Mouse (Mus musculus) embryonic facial prominence, embryonic 10.5 days (tissue): ENCODE measurements around the gene Sp140. TPM values are rescaled to one million over a fixed set of nuclear protein-coding genes. Genes with fewer than 3 reads are reported as not detected.
"Not testable (repeated sequence)": the region's sequence is repeated elsewhere in the genome, so short reads cannot be mapped to it uniquely, and the experiment has no call there.

Experiments
- DNase-seq: peaks from one replicate; pipeline ENCODE4 v3.0.0-alpha.2; 2017; ENCODE audit warnings: low spot score
- H3K27ac ChIP-seq: fragments of 300-500 bp; sonication (generic); replicated peaks from 2 replicates; pipeline ENCODE4 v1.5.1; 2016; ENCODE audit warnings: mild to moderate bottlenecking
- H3K27me3 ChIP-seq: fragments of 300-500 bp; sonication (generic); replicated peaks from 2 replicates; pipeline ENCODE4 v1.6.1; 2016; ENCODE audit warnings: low read depth, mild to moderate bottlenecking; ENCODE audit not compliant: poor library complexity, severe bottlenecking
- H3K36me3 ChIP-seq: fragments of 300-500 bp; sonication (generic); replicated peaks from 2 replicates; pipeline ENCODE4 v1.6.1; 2016; ENCODE audit warnings: mild to moderate bottlenecking, moderate library complexity
- H3K4me1 ChIP-seq: fragments of 300-500 bp; sonication (generic); 2 replicates; pipeline ENCODE4 v1.6.1; 2016
- H3K4me3 ChIP-seq: fragments of 300-500 bp; sonication (generic); 2 replicates; pipeline ENCODE4 v1.5.1; 2016; ENCODE audit warnings: mild to moderate bottlenecking, moderate library complexity
- H3K9me3 ChIP-seq: fragments of 300-500 bp; sonication (generic); 2 replicates; pipeline ENCODE4 v1.6.1; 2016; ENCODE audit warnings: mild to moderate bottlenecking
- WGBS: fragments of 180-500 bp; shearing (Covaris S2); methylation state at CpG from one replicate; pipeline ENCODE4 v1.1.7; 2016; 5-methylcytosine and 5-hydroxymethylcytosine counted together
- polyA plus RNA-seq: library from polyadenylated mRNA; unstranded; fragments of >200 nt; fragmentation: Nextera tagmentation; extraction: Ambion mirVana; gene quantifications from 2 replicates; pipeline ENCODE4 v1.2.1, GENCODE M21; 2016

Sp140 gene
- 0.55 and 0.79 TPM in 2 replicates for polyA plus RNA-seq

- not testable (repeated sequence) for H3K9me3 ChIP-seq, H3K4me1 ChIP-seq, H3K27ac ChIP-seq, H3K36me3 ChIP-seq, H3K4me3 ChIP-seq, DNase-seq, H3K27me3 ChIP-seq
- 29% methylated on average over 1 of the region's 5 CpGs for WGBS
Measured at GRCm38 (mm10) chr1:85600078-85600477, at the start of gene Sp140. Sp140 (plus strand) TSS chr1:85600378.

GRCm38 (mm10) chr1:85555261-85555660, 44.9 kb upstream of the Sp140 start:
- not testable (repeated sequence) for H3K4me3 ChIP-seq, DNase-seq, H3K27ac ChIP-seq, H3K4me1 ChIP-seq, H3K9me3 ChIP-seq, H3K27me3 ChIP-seq, H3K36me3 ChIP-seq
- WGBS = 86% methylated on average over 4 of the region's 4 CpGs

GRCm38 (mm10) chr1:85573554-85573953, 26.6 kb upstream of the Sp140 start:
- H3K27ac ChIP-seq, DNase-seq, H3K9me3 ChIP-seq, H3K4me1 ChIP-seq, H3K27me3 ChIP-seq, H3K4me3 ChIP-seq, H3K36me3 ChIP-seq: not testable (repeated sequence)
- WGBS = 73% methylated on average over 4 of the region's 4 CpGs

GRCm38 (mm10) chr1:85575376-85575775, 24.8 kb upstream of the Sp140 start, which contains the start of gene G530012D18Rik:
G530012D18Rik (plus strand) TSS chr1:85575676.
- H3K9me3 ChIP-seq, H3K4me3 ChIP-seq, H3K27ac ChIP-seq, DNase-seq, H3K4me1 ChIP-seq, H3K27me3 ChIP-seq, H3K36me3 ChIP-seq: not testable (repeated sequence)
- 65% methylated on average over 2 of the region's 3 CpGs for WGBS

GRCm38 (mm10) chr1:85578372-85579010, 21.7 kb upstream of the Sp140 start:
- 71% methylated on average over 3 of the region's 3 CpGs for WGBS
- not testable (repeated sequence) for DNase-seq, H3K27ac ChIP-seq, H3K36me3 ChIP-seq, H3K9me3 ChIP-seq, H3K27me3 ChIP-seq, H3K4me1 ChIP-seq, H3K4me3 ChIP-seq

GRCm38 (mm10) chr1:85579199-85580147, 20.7 kb upstream of the Sp140 start:
- H3K9me3 ChIP-seq = not testable (repeated sequence)

GRCm38 (mm10) chr1:85580148-85580534, 20.0 kb upstream of the Sp140 start:
- not testable (repeated sequence) for H3K27me3 ChIP-seq, H3K9me3 ChIP-seq

More at GRCm38 (mm10) chr1:85579199-85580147, 20.7 kb upstream of the Sp140 start:
- not testable (repeated sequence) for H3K27me3 ChIP-seq, H3K4me3 ChIP-seq, DNase-seq, H3K4me1 ChIP-seq, H3K27ac ChIP-seq, H3K36me3 ChIP-seq
- 69% methylated on average over 6 of the region's 7 CpGs for WGBS

GRCm38 (mm10) chr1:85580578-85580977, 19.6 kb upstream of the Sp140 start:
- H3K27me3 ChIP-seq, H3K27ac ChIP-seq, H3K4me3 ChIP-seq, H3K9me3 ChIP-seq, DNase-seq, H3K4me1 ChIP-seq, H3K36me3 ChIP-seq: not testable (repeated sequence)
- WGBS = 75% methylated on average over 3 of the region's 3 CpGs

More at GRCm38 (mm10) chr1:85580148-85580534, 20.0 kb upstream of the Sp140 start:
- H3K36me3 ChIP-seq, DNase-seq, H3K4me3 ChIP-seq, H3K4me1 ChIP-seq, H3K27ac ChIP-seq: not testable (repeated sequence)
- WGBS = 74% methylated on average over 3 of the region's 4 CpGs

- not testable (repeated sequence) for H3K27ac ChIP-seq, H3K4me1 ChIP-seq, H3K4me3 ChIP-seq, H3K36me3 ChIP-seq, H3K27me3 ChIP-seq, H3K9me3 ChIP-seq, DNase-seq
- 34% methylated on average over 5 of the region's 5 CpGs for WGBS
Measured at GRCm38 (mm10) chr1:85581518-85581917, 18.7 kb upstream of the Sp140 start.

GRCm38 (mm10) chr1:85588697-85589096, 11.5 kb upstream of the Sp140 start:
- H3K9me3 ChIP-seq, H3K27ac ChIP-seq, H3K4me1 ChIP-seq, DNase-seq, H3K36me3 ChIP-seq, H3K4me3 ChIP-seq, H3K27me3 ChIP-seq: not testable (repeated sequence)
- WGBS = 79% methylated on average over 1 of the region's 2 CpGs

GRCm38 (mm10) chr1:85592526-85592925, 7.7 kb upstream of the Sp140 start:
- H3K27me3 ChIP-seq, H3K4me1 ChIP-seq, DNase-seq, H3K9me3 ChIP-seq, H3K27ac ChIP-seq, H3K36me3 ChIP-seq, H3K4me3 ChIP-seq: not testable (repeated sequence)
- WGBS = 86% methylated on average over 8 of the region's 8 CpGs

- H3K36me3 ChIP-seq, H3K27ac ChIP-seq, H3K27me3 ChIP-seq, H3K9me3 ChIP-seq, H3K4me3 ChIP-seq, H3K4me1 ChIP-seq, DNase-seq: not testable (repeated sequence)
- WGBS = 77% methylated on average over 17 of the region's 17 CpGs
Measured at GRCm38 (mm10) chr1:85598271-85599012, 1.7 kb upstream of the Sp140 start, which contains the start of gene Sp110. Sp110 (minus strand) TSS chr1:85598817.
